Mouse (Mus musculus): ENCODE data around the gene Syn3. TPM values are rescaled to one million over a fixed set of nuclear protein-coding genes. Genes with fewer than 3 reads are reported as not detected.

The Syn3 gene
- polyA plus RNA-seq, 1 experiment from 2014 or later = 29.9 TPM

- 67% methylated on average over 5 of the region's 5 CpGs for WGBS
- Histone ChIP-seq H3K9ac (ENCODE audit: low read depth, low read length) (no peak overlapping the region), H3K4me3 (ENCODE audit: low read length) (no peak overlapping the region), H3K4me1 (ENCODE audit: control insufficient read depth, insufficient read depth, low read depth, low read length) (peaks cover 17% of the 10 kb centered on the region), H3K9me3 (ENCODE audit: control insufficient read depth, low read length) (no peaks in the 10 kb centered on the region), H3K4me2 (ENCODE audit: low read length) (no peak overlapping the region), H3K27ac (ENCODE audit: low read depth, low read length) (no peak overlapping the region), H3K27me3 (replicated peaks; ENCODE audit: control insufficient read depth, insufficient read depth, low read length) (no peaks in the 10 kb centered on the region), H3K36me3 (ENCODE audit: control insufficient read depth, insufficient read depth, low read length) (no peaks in the 10 kb centered on the region)
- no peak for ATAC-seq
These were observed 178.5 kb downstream of the Syn3 start for GRCm38 (mm10) chr10:86320204-86320603.

GRCm38 (mm10) chr10:86319526-86319925 lies 179.2 kb downstream of the Syn3 start:
- WGBS = 4% methylated on average over 3 of the region's 3 CpGs
- H3K9ac ChIP-seq (ENCODE audit: low read depth, low read length) = no peak overlapping the region
- no peak for ATAC-seq
- no peaks in the 10 kb centered on the region for H3K36me3 ChIP-seq (ENCODE audit: control insufficient read depth, insufficient read depth, low read length)
- H3K4me3 ChIP-seq (ENCODE audit: low read length) = no peak overlapping the region
- no peak overlapping the region for H3K4me2 ChIP-seq (ENCODE audit: low read length)
- H3K9me3 ChIP-seq (ENCODE audit: control insufficient read depth, low read length) = no peaks in the 10 kb centered on the region
- H3K4me1 ChIP-seq (ENCODE audit: control insufficient read depth, insufficient read depth, low read depth, low read length) = peaks cover 17% of the 10 kb centered on the region
- H3K27me3 ChIP-seq (replicated peaks; ENCODE audit: control insufficient read depth, insufficient read depth, low read length) = no peaks in the 10 kb centered on the region
- H3K27ac ChIP-seq (ENCODE audit: low read depth, low read length) = no peak overlapping the region; the same call in 1 of the 2 replicates

GRCm38 (mm10) chr10:86318552-86319140 lies 180.1 kb downstream of the Syn3 start:
- Histone ChIP-seq H3K4me2 (ENCODE audit: low read length) (no peak overlapping the region), H3K4me3 (ENCODE audit: low read length) (no peak overlapping the region), H3K36me3 (ENCODE audit: control insufficient read depth, insufficient read depth, low read length) (no peaks in the 10 kb centered on the region), H3K4me1 (ENCODE audit: control insufficient read depth, insufficient read depth, low read depth, low read length) (peaks cover 17% of the 10 kb centered on the region), H3K27me3 (replicated peaks; ENCODE audit: control insufficient read depth, insufficient read depth, low read length) (no peaks in the 10 kb centered on the region), H3K9ac (ENCODE audit: low read depth, low read length) (no peak overlapping the region), H3K9me3 (ENCODE audit: control insufficient read depth, low read length) (no peaks in the 10 kb centered on the region), H3K27ac (ENCODE audit: low read depth, low read length) (peak overlapping the region; percentile 13; the same call in 1 of the 2 replicates)
- 58% methylated on average over 5 of the region's 5 CpGs for WGBS
- peak; percentile 31; the same call in 1 of the 2 replicates for ATAC-seq

GRCm38 (mm10) chr10:86317633-86318032 lies 181.1 kb downstream of the Syn3 start:
- no peak for ATAC-seq
- Histone ChIP-seq H3K36me3 (ENCODE audit: control insufficient read depth, insufficient read depth, low read length) (no peaks in the 10 kb centered on the region), H3K4me1 (ENCODE audit: control insufficient read depth, insufficient read depth, low read depth, low read length) (peaks cover 17% of the 10 kb centered on the region), H3K9me3 (ENCODE audit: control insufficient read depth, low read length) (no peaks in the 10 kb centered on the region), H3K4me3 (ENCODE audit: low read length) (no peak overlapping the region), H3K27ac (ENCODE audit: low read depth, low read length) (no peak overlapping the region), H3K4me2 (ENCODE audit: low read length) (no peak overlapping the region), H3K27me3 (replicated peaks; ENCODE audit: control insufficient read depth, insufficient read depth, low read length) (no peaks in the 10 kb centered on the region), H3K9ac (ENCODE audit: low read depth, low read length) (no peak overlapping the region)
- 57% methylated on average over 7 of the region's 7 CpGs for WGBS

DNA sequence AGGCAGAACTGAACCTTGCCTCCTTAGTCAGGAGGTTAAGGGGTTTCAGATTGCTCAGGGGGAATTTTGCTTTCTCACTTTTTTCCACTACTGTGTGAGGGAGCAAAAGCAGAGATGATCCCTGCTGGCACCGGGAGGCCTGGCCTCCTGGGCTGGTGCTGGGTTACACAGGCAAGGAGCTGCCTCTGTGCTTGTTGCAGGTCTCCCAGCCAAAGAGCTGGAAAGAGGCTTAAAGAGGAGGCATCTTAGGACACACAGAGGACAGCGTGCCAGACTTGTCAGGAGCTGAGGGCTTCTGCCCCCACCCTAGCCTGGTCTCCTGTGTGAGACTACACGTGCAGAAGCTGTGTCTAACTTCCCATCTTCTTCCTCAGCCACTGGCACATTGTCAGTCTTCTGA lies 183.2 kb downstream of the Syn3 start:
- Histone ChIP-seq H3K27ac (ENCODE audit: low read depth, low read length) (no peak overlapping the region), H3K9me3 (ENCODE audit: control insufficient read depth, low read length) (no peaks in the 10 kb centered on the region), H3K4me2 (ENCODE audit: low read length) (no peak overlapping the region), H3K36me3 (ENCODE audit: control insufficient read depth, insufficient read depth, low read length) (no peaks in the 10 kb centered on the region), H3K4me1 (ENCODE audit: control insufficient read depth, insufficient read depth, low read depth, low read length) (peaks cover 17% of the 10 kb centered on the region), H3K9ac (ENCODE audit: low read depth, low read length) (no peak overlapping the region), H3K27me3 (replicated peaks; ENCODE audit: control insufficient read depth, insufficient read depth, low read length) (no peaks in the 10 kb centered on the region), H3K4me3 (ENCODE audit: low read length) (no peak overlapping the region)
- WGBS = 46% methylated on average over 3 of the region's 3 CpGs
- no peak for ATAC-seq

DNA sequence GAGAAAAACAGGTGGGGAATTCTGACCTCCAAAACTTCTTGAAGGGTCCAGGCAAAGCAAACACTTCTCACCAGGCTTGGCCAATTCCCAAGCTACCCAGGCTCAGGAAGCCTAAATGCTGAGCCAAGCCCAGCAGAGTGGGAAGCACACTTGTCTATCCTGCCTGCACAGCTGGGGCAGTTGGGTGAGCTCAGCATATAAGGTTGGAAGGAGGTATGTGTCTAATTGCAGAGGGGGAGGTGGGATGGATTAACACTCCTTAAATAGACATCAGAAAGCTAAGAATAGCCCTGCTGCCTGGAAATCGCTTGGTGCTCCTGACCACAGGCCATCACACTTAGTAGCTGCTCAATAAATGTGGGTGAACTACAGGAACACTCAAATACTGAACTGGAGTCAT lies 185.2 kb downstream of the Syn3 start:
- no peak overlapping the region for H3K4me2 ChIP-seq (ENCODE audit: low read length)
- no peaks in the 10 kb centered on the region for H3K36me3 ChIP-seq (ENCODE audit: control insufficient read depth, insufficient read depth, low read length)
- no peak for ATAC-seq
- H3K27me3 ChIP-seq (replicated peaks; ENCODE audit: control insufficient read depth, insufficient read depth, low read length) = no peaks in the 10 kb centered on the region
- H3K9me3 ChIP-seq (ENCODE audit: control insufficient read depth, low read length) = no peaks in the 10 kb centered on the region
- no peak overlapping the region for H3K27ac ChIP-seq (ENCODE audit: low read depth, low read length)
- peaks cover 8% of the 10 kb centered on the region for H3K4me1 ChIP-seq (ENCODE audit: control insufficient read depth, insufficient read depth, low read depth, low read length)
- H3K9ac ChIP-seq (ENCODE audit: low read depth, low read length) = no peak overlapping the region
- 83% methylated on average over 1 of the region's 1 CpGs for WGBS
- H3K4me3 ChIP-seq (ENCODE audit: low read length) = no peak overlapping the region

GRCm38 (mm10) chr10:86312976-86313375 lies 185.7 kb downstream of the Syn3 start:
- Histone ChIP-seq H3K4me2 (ENCODE audit: low read length) (no peak overlapping the region), H3K27me3 (replicated peaks; ENCODE audit: control insufficient read depth, insufficient read depth, low read length) (no peaks in the 10 kb centered on the region), H3K9me3 (ENCODE audit: control insufficient read depth, low read length) (no peaks in the 10 kb centered on the region), H3K4me3 (ENCODE audit: low read length) (no peak overlapping the region), H3K36me3 (ENCODE audit: control insufficient read depth, insufficient read depth, low read length) (no peaks in the 10 kb centered on the region), H3K9ac (ENCODE audit: low read depth, low read length) (no peak overlapping the region), H3K4me1 (ENCODE audit: control insufficient read depth, insufficient read depth, low read depth, low read length) (peaks cover 5% of the 10 kb centered on the region; the same call in 1 of the 2 replicates), H3K27ac (ENCODE audit: low read depth, low read length) (no peak overlapping the region)
- ATAC-seq = no peak
- WGBS = 94% methylated on average over 3 of the region's 3 CpGs

DNA sequence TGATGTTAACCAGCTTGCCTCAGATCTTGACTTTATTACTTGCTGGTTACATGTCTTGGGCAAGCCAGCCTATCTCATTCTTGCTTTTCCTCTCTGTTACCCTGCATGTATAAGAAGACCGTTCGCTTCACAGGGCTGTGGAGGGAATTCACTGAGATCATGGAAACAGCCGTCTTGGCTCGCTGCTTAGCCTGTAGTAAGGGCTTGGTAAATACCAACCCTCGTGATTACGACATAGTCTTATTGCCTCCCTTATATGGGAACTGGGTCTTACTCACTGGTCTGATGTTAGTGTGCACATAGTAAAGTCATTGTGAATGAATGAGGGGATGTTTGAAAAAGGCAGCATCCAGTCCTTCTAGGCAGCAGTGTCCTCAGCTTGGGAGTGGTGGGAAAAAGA lies 188.2 kb downstream of the Syn3 start:
- peaks cover 2% of the 10 kb centered on the region; the same call in 1 of the 2 replicates for H3K4me1 ChIP-seq (ENCODE audit: control insufficient read depth, insufficient read depth, low read depth, low read length)
- H3K9me3 ChIP-seq (ENCODE audit: control insufficient read depth, low read length) = no peaks in the 10 kb centered on the region
- H3K27ac ChIP-seq (ENCODE audit: low read depth, low read length) = no peak overlapping the region
- H3K4me3 ChIP-seq (ENCODE audit: low read length) = no peak overlapping the region
- WGBS = 87% methylated on average over 6 of the region's 6 CpGs
- no peaks in the 10 kb centered on the region for H3K36me3 ChIP-seq (ENCODE audit: control insufficient read depth, insufficient read depth, low read length)
- no peak for ATAC-seq
- H3K9ac ChIP-seq (ENCODE audit: low read depth, low read length) = no peak overlapping the region
- H3K4me2 ChIP-seq (ENCODE audit: low read length) = no peak overlapping the region
- H3K27me3 ChIP-seq (replicated peaks; ENCODE audit: control insufficient read depth, insufficient read depth, low read length) = no peaks in the 10 kb centered on the region

- H3K27me3 ChIP-seq (replicated peaks; ENCODE audit: control insufficient read depth, insufficient read depth, low read length) = no peaks in the 10 kb centered on the region
- no peak overlapping the region for H3K27ac ChIP-seq (ENCODE audit: low read depth, low read length)
- H3K36me3 ChIP-seq (ENCODE audit: control insufficient read depth, insufficient read depth, low read length) = no peaks in the 10 kb centered on the region
- H3K9me3 ChIP-seq (ENCODE audit: control insufficient read depth, low read length) = no peaks in the 10 kb centered on the region
- ATAC-seq = no peak
- H3K4me1 ChIP-seq (ENCODE audit: control insufficient read depth, insufficient read depth, low read depth, low read length) = peaks cover 17% of the 10 kb centered on the region
- no peak overlapping the region for H3K4me3 ChIP-seq (ENCODE audit: low read length)
- no peak overlapping the region for H3K4me2 ChIP-seq (ENCODE audit: low read length)
- WGBS = 87% methylated on average over 4 of the region's 4 CpGs
- H3K9ac ChIP-seq (ENCODE audit: low read depth, low read length) = no peak overlapping the region
These were observed 191.5 kb downstream of the Syn3 start for GRCm38 (mm10) chr10:86307235-86307634.

Measured in hindbrain, embryonic 16.5 days (tissue).